Mouse (Mus musculus): ENCODE results near the gene Heatr5b. TPM values are rescaled to one million over a fixed set of nuclear protein-coding genes. Genes with fewer than 3 reads are reported as not detected.
"Not testable (repeated sequence)": the region's sequence is repeated elsewhere in the genome, so short reads cannot be mapped to it uniquely, and the experiment has no call there.

The Heatr5b gene
- total RNA-seq (2021): 10 to 100 TPM; 55.2 to 59.9 TPM

GRCm38 (mm10) chr17:78834856-78835835, at the start of gene Heatr5b, which contains the start of gene Gpatch11:
Heatr5b (minus strand) TSS chr17:78835364.
Gpatch11 (plus strand) TSS chr17:78835567.
- DNase-seq: peak; percentile 97

DNA sequence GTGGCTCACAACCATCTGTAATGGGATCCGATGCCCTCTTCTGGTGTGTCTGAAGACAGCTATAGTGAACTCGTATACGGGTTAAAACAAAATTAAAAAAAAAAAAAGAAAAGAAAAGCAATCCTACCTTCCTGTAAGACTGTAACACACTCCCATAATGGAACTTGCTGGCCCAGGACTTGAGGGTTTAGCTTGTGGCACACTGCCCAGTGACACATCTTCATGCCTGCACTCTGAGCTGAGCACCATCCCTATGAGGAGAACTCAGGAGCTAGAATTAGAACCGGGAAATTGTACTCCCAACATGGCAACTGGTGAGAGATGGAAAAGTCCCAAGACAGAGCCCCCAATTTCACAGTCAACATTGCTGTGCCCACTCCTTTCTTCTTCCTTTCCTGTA, 48.1 kb upstream of the Heatr5b start:
- DNase-seq: no peak

GRCm38 (mm10) chr17:78882401-78883112, 47.4 kb upstream of the Heatr5b start, which contains the start of gene Eif2ak2:
Eif2ak2 (minus strand) TSS chr17:78882573.
- DNase-seq: peak; percentile 34

DNA sequence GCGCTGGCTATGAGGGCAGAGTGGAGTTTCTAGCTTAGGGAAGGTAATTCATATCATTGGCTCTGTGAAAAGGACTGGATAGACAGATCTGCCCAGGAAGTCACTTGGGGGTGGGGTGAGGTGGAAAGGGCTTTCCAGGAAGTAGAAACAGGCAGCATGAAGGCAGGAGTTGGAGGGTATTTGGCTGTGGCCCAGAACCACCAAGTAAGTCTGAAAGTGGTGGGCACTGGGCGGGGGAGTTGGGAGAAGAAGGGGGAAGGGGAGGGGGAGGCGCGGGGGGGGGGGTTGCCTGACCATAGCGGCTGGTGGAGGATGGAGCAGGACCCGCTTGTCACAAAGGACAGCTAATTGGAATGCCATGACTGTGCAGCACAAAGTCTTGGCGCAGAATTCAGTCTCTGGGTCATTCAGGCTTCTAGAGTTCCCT, 46.7 kb upstream of the Heatr5b start:
- DNase-seq: no peak

- no peak for DNase-seq
These were observed 38.7 kb upstream of the Heatr5b start for GRCm38 (mm10) chr17:78873886-78874285.

DNA sequence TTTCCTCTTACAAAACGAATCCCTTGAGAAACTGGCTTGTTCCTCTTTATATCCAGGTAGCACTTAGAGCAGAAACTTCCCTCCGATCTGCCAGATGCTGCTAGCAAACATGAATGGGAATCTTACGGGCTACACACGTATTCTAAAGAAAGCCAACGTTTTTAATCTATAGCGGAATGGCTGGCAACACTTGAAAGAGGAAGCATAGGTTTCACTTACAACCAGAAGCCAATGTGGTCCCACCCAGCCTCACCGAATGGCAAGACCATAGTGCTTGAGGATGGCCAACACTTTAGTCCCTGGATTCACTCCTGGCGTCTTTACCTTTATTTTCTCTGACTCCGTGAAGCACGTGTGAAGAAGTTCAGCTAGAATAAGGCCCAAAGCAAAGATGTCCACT, 21.1 kb upstream of the Heatr5b start:
- no peak for DNase-seq

DNA sequence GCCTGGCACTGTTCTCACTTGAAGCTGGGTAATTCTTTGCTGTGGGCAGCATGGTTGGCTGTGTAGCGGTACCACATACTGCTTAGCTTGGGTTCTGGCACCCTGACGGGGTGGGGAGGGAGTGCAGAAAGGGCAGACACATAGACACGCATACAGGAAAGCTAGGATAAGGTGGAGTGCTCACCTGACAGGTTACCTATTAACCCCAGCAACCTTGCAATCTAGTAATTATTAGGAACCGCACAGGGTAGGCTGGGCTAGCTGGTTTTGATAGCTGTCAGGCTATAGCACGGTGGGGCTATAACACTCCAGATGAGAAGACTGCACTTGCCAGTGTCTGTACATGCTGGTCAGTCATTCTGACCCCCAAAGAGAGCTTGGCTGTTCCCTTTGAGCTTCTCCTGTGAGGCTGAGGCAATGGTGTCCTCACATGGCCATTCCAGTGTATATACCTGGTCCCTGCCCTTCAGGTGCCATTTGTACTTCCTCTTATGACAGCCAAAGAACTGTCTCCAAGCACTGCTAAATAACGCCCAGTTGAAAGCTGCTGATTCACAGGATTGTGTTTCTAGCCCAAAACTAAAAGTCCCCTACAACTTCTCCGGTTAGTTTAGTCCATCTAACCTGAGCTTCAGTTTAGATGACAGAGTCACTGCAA, 7.2 kb upstream of the Heatr5b start:
- no peak for DNase-seq

GRCm38 (mm10) chr17:78836056-78836455, 892 bp upstream of the Heatr5b start:
- no peak for DNase-seq

GRCm38 (mm10) chr17:78824346-78824745, 10.8 kb downstream of the Heatr5b start:
- DNase-seq: no peak

DNA sequence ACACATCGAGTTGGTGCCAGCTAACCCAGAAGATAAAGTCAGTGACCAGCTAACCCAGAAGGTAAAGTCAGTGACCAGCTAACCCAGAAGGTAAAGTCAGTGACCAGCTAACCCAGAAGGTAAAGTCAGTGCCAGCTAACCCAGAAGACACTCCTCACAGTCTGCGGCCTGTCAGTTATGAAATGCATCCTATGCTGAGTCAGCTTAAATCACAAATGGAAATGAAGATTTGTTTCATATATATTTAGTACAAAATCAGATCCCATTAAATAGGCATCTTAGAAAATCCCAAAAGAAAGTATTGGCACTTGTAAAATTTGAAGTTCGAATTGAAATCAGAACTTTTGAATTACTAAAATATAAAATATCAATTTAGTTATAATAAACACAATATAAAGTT, 25.6 kb downstream of the Heatr5b start:
- DNase-seq: no peak

DNA sequence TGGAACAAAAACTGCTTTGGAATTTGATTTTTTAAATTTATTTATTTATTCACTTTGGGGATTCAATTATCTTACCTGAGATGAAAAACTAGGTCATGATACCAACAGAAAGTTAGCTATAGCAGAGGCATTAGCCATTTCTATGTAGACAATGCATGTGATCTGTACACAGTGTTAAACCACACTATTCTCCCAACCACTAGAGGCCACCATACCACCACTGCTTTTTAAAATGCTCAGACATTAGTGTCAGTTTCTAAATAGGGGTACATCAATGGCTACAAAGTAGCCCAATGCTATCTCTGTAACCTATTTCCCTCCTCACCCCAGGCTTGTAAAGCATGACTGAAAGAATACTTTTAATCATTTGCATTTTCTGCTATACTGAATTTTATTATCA, 26.1 kb downstream of the Heatr5b start:
- DNase-seq: no peak

GRCm38 (mm10) chr17:78797222-78797621, 37.9 kb downstream of the Heatr5b start:
- no peak for DNase-seq

DNA sequence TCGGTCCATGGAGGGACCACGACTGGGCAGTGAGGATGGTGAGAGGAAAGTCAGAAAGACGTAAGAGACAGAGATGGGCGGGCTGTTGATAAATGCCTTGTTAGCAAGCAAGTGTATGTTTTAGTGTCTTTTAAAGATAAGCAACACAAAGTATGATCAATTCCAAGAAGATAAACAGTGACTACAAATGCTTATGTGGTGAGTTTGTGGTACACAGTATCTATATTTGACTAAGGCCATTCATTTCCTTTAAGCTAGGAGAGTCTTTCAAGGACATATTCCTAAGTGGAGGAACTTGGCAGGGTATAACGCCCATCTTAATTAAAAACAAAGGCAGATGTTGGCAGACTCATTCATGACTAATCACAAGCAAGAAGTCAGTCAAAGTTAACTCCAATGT, 40.8 kb downstream of the Heatr5b start:
- DNase-seq: no peak

DNA sequence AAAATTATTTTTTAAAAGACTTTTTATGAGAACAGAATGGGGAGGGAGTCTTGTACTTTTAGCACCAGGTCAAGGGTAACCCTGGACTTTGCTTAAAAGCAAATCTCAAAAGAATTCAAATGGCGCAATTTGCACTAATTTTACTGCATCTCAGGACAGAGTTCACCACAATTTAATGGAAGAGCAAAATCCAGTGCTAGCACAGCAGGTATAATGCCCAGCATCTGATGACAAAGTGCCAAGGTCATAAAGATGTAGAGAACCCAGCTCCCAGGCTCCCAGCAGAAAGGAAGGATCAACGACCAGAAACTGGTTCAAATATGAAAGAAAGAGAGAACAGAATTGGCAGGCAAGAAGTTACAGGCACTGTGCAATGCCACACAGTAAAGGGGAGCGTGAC, 43.0 kb downstream of the Heatr5b start:
- DNase-seq: no peak

DNA sequence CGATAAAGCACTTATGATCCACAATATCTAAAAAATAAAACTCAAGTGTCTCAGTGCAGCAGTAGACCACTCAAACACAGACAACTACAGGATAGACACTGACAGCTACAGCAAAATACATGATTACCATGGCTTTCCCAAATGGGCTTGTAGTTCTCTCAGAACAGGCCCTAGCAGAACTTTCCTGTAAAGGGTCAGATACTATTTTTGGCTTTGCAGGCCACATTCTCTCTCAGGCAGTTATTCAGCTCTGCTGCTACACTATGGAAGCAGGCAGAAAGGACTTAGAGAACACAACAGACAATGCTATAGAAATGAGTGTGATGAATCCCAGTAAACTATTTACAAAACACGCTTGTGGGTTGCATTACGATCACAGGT, 43.5 kb downstream of the Heatr5b start:
- DNase-seq: no peak

GRCm38 (mm10) chr17:78791068-78791689, 44.0 kb downstream of the Heatr5b start:
- no peak for DNase-seq

DNA sequence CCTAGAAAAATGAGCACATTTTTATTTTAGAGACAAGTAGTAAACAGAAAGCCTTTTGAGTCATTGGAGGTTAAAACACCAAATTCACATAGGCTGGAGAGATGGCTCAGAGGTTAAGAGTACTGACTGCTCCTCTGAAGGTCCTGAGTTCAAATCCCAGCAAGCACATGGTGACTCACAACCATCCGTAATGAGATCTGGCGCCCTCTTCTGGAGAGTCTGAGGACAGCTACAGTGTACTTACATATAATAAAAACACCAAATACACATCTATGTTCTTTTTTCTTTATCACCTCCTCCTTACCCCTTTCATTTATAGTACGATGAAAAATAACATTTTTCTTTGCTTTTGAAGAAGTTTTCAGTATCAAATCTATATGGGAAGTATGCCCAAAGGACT, 46.9 kb downstream of the Heatr5b start:
- not testable (repeated sequence) for DNase-seq

DNA sequence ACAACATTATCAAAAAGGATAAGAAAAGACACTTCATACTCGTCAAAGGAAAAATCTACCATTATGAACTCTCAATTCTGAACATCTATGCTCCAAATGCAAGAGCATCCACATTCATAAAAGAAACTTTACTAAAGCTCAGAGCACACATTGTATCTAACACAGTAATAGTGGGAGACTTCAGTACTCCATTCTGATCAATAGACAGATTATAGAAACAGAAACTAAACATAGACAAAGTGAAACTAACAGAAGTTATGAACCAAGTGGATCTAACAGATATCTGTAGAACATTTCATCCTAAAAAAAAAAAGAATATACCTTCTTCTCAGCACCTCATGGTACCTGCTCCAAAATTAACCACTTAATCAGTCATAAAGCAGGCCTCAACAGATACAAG, 56.4 kb downstream of the Heatr5b start:
- no peak for DNase-seq

- DNase-seq: no peak
These were observed 62.8 kb downstream of the Heatr5b start for GRCm38 (mm10) chr17:78772317-78772716.

DNA sequence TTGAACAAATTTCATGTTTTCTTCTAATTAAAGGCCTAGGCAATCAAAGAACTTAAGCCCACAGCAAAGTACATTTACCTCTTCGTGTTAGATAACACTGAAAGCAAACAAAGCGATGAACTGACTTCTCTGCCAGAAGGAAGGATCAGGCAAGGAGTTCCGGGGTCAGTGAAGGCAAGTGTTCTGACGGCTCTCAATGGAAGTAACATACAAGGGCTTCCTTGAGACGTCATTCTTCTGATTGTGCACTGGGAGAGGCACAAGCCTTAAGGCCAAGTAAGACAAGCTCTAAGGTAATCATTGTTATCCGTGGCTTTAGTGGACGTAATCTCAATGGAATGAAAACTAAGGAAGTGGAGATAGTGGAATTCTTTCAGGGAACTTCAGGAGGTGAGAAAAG, 64.2 kb downstream of the Heatr5b start:
- no peak for DNase-seq

- DNase-seq: no peak
These were observed 65.8 kb downstream of the Heatr5b start for GRCm38 (mm10) chr17:78769341-78769740.

DNA sequence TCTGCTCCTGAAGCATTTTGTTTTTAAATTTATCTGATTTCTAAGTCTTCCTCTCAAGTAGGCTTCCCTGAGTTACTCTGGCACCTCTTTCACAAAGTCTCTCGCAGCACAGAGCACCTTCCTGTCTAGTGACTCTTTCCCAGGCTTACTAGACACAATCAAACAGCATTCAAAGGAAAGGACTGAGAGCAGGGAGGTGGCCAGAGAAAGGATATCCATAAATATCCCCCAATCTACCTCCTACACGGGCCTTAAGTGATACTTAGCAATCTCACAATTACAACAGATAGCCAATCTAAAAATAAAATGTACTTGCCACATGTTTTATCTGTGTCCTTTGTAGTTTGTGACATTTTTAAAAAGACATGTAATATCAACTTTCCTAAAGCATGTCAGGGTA, 66.2 kb downstream of the Heatr5b start:
- no peak for DNase-seq

Measured in layer of hippocampus, postnatal 36 days (tissue).